Mouse (Mus musculus) megakaryocyte, embryonic 14.5 days (primary cell): Measurements from ENCODE around the gene Ccdc15.

ENCODE experiments used
- FLI1 ChIP-seq: IDR thresholded peaks from 2 replicates; pipeline ENCODE4 v1.6.1; 2012; ENCODE audit warnings: low read length, inconsistent platforms, mixed read lengths
- GATA1 ChIP-seq: IDR thresholded peaks from 3 replicates; pipeline ENCODE4 v1.6.1; 2012; ENCODE audit warnings: mixed read lengths, low read length, inconsistent platforms, borderline replicate concordance

DNA sequence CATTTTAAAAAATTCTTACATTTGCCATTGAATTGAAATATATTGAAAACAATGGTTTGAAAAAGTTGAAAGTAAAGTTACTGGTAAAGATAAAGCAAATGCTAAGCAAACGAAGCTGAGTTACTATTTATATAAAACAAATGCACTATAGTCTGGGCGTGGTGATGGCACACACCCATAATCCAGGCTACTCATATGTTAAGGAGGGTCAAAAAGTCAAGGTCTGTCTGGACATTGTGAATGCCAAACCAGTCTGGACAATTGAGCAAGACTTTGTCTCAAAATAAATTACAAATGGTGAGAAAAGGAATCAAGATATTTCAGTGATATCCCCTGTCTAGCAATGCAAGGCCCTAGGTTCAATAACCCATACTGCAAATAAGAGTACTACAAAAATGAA, 42.7 kb upstream of the Ccdc15 start:
- TF ChIP-seq GATA1, result no peak
- TF ChIP-seq FLI1, result no peak
